Mouse (Mus musculus): ENCODE results near the gene Pi16. TPM values are rescaled to one million over a fixed set of nuclear protein-coding genes. Genes with fewer than 3 reads are reported as not detected.

Gene Pi16
- polyA plus RNA-seq, 1 experiment from 2014 or later = 2.4 TPM

- Histone ChIP-seq H3K36me3 (peaks cover 78% of the 10 kb centered on the region), H3K27ac (peak overlapping the region; percentile 72; the same call in 1 of the 2 replicates), H3K4me2 (no peak overlapping the region), H3K9me3 (no peaks in the 10 kb centered on the region), H3K4me3 (no peak overlapping the region), H3K9ac (no peak overlapping the region), H3K27me3 (no peaks in the 10 kb centered on the region), H3K4me1 (peaks cover 44% of the 10 kb centered on the region)
- ATAC-seq (ENCODE audit: borderline replicate concordance, extremely low read depth, low FRiP score, low TSS enrichment) = no peak
- WGBS = 87% methylated on average over 9 of the region's 9 CpGs
Measured at GRCm38 (mm10) chr17:29337979-29338823, 20.7 kb downstream of the Pi16 start.

DNA sequence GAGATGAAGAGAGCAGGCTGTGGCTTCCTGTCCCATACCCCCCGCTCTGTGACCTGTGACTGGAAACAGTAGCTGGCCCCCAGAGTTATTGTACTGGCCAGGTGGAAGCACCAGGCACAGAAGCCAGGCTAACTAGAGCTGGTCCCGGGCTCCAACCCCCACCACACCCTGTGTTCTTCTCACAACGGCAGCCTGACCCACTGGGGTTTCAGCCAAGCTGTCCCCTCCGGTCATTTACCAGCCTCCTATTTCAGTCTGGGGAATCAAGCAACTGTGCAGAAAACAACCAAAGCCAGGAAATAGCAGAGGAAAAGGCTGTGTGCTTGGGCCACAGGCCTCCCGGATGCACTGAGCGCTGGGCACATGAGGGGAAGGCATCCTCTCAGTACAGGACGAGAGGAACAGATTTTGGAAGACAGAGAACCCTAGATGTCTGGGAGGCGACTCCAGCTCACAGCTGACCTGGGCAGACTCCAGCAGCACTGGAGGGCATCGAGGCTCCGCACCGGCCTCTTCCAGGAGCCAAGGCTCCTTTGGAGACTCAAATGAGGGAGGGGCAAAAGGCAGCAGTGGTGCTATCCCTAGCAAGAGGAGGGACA is 21.8 kb downstream of the Pi16 start:
- peaks cover 52% of the 10 kb centered on the region for H3K4me1 ChIP-seq
- ATAC-seq (ENCODE audit: borderline replicate concordance, extremely low read depth, low FRiP score, low TSS enrichment) = no peak
- H3K4me3 ChIP-seq = no peak overlapping the region
- no peak overlapping the region for H3K4me2 ChIP-seq
- peaks cover 79% of the 10 kb centered on the region for H3K36me3 ChIP-seq
- WGBS = 77% methylated on average over 11 of the region's 11 CpGs
- H3K9me3 ChIP-seq = no peaks in the 10 kb centered on the region
- no peaks in the 10 kb centered on the region for H3K27me3 ChIP-seq
- peak overlapping the region; percentile 72 for H3K27ac ChIP-seq
- no peak overlapping the region for H3K9ac ChIP-seq

DNA sequence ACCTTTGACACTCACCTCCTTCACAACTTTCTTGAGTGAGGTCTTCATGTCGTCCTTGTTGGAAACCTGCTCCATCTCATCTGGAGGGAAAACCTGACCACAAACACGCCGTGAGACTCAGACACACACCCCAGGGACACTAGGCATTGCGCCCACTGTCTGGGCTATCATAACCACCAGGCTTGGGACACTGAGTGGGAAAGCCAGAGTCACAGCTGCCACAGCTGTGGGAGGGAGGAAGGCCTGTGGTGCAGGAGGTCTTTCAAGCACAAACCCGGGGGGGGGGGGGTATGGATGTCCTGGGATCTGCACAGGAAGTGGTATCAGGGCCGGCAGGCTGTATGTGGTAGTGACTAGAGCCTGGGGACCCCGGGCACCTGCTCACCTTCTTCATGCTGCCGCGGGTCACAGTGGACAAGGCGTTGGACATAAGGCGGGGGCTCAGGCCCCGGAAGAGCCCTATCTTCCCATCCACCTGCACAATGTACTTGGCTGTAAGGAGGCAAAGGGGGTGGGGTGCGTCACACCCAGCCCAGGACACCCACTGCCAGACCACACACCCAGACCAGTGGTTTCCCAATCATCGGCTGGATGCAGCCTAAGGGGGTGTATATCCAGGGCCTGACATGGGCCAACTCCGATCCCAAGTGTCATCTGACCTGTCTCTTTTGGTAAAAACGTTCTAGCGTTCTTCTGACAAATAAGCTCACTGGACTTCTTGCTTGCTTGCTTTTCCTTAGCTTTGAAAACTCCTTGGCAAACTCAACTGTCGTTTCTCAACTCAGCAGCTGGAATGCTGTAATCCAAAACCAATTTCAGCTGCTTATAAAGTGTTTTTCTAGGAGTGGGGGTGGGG is 23.2 kb downstream of the Pi16 start:
- H3K27ac ChIP-seq = peak overlapping the region; percentile 90
- H3K9ac ChIP-seq = no peak overlapping the region
- WGBS = 71% methylated on average over 18 of the region's 18 CpGs
- H3K4me3 ChIP-seq = no peak overlapping the region
- no peaks in the 10 kb centered on the region for H3K9me3 ChIP-seq
- H3K4me2 ChIP-seq = no peak overlapping the region
- peaks cover 70% of the 10 kb centered on the region for H3K36me3 ChIP-seq
- peaks cover 58% of the 10 kb centered on the region for H3K4me1 ChIP-seq
- no peaks in the 10 kb centered on the region for H3K27me3 ChIP-seq
- ATAC-seq (ENCODE audit: borderline replicate concordance, extremely low read depth, low FRiP score, low TSS enrichment) = no peak

DNA sequence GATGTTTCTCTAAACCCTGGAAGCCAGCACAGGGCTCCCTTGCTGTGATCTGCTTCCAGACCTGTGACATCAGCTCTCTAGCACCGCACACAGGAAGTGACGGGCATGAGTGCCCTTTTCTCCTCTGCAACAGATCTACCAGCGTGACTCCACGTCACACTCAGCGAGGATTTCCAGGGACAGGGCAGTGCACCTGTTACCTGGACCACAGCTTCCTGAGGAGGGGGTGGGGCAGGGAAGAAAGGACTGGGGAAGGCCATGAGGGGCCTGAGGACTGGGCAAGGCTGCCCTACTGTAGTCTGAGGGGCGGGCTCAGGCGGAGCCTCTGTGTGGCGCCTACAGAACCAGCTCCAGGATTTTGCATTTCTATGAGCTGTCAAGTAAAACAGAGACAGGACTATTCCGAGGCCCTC is 24.1 kb downstream of the Pi16 start:
- peaks cover 60% of the 10 kb centered on the region for H3K36me3 ChIP-seq
- H3K9me3 ChIP-seq = no peaks in the 10 kb centered on the region
- H3K4me1 ChIP-seq = peaks cover 67% of the 10 kb centered on the region
- no peak overlapping the region for H3K9ac ChIP-seq
- H3K27me3 ChIP-seq = no peaks in the 10 kb centered on the region
- 11% methylated on average over 9 of the region's 9 CpGs for WGBS
- no peak overlapping the region for H3K4me3 ChIP-seq
- ATAC-seq (ENCODE audit: borderline replicate concordance, extremely low read depth, low FRiP score, low TSS enrichment) = peak; percentile 11
- peak overlapping the region; percentile 90 for H3K27ac ChIP-seq
- peak overlapping the region; percentile 24; the same call in 1 of the 2 replicates for H3K4me2 ChIP-seq

DNA sequence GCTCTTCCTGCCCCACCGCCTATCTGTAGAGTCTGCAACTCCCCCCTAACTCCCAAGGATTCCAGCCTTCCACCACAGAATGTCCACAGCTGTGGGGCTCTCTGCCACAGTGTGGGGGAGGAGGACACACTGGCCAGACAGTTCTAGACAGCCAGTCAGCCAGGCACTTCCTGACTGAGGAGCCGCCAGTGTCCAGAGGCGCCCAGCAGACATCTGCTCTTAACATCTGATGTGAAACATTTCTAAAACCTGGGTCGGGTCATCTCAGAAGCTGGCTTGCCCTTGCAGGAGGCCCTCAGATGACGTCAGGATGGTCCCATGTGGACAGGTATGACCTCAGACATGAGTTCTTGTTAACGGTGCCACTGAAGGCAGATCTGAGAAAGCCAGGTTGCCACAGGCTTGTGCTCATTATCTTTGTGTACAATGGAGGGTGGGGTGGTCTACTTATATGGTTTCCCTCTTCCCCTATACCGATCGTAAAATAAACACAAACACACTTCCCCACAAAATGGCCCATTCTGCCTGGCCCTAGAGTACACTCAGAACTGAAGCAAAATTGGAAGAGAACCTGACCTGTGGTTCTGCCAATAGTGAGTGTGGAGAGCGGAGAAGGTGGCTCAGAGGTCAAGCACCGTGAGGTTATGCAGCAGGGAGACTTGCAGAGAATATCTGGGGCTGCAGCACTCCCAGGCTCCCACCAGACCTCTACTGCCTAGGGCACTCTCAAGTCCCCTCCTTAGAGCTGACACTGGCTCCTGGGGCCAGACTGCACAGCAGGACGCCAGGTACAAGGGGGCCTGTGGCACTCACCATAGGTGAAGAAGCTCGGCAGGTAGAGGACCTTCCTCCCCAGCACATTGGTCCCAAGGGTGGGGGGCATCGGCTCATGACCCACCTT is 24.8 kb downstream of the Pi16 start:
- 24% methylated on average over 13 of the region's 13 CpGs for WGBS
- H3K4me1 ChIP-seq = peaks cover 69% of the 10 kb centered on the region
- H3K4me2 ChIP-seq = peak overlapping the region; percentile 24; the same call in 1 of the 2 replicates
- ATAC-seq (ENCODE audit: borderline replicate concordance, extremely low read depth, low FRiP score, low TSS enrichment) = peak; percentile 86
- H3K4me3 ChIP-seq = no peak overlapping the region
- no peaks in the 10 kb centered on the region for H3K27me3 ChIP-seq
- no peaks in the 10 kb centered on the region for H3K9me3 ChIP-seq
- peak overlapping the region; percentile 90 for H3K27ac ChIP-seq
- H3K9ac ChIP-seq = no peak overlapping the region
- H3K36me3 ChIP-seq = peaks cover 53% of the 10 kb centered on the region

GRCm38 (mm10) chr17:29343241-29343640 is 25.8 kb downstream of the Pi16 start:
- Histone ChIP-seq H3K27ac (peak overlapping the region; percentile 90; the same call in 1 of the 2 replicates), H3K4me1 (peaks cover 72% of the 10 kb centered on the region), H3K36me3 (peaks cover 45% of the 10 kb centered on the region), H3K27me3 (no peaks in the 10 kb centered on the region), H3K9ac (no peak overlapping the region), H3K9me3 (no peaks in the 10 kb centered on the region), H3K4me2 (no peak overlapping the region), H3K4me3 (no peak overlapping the region)
- no peak for ATAC-seq (ENCODE audit: borderline replicate concordance, extremely low read depth, low FRiP score, low TSS enrichment)
- 82% methylated on average over 5 of the region's 5 CpGs for WGBS

GRCm38 (mm10) chr17:29345272-29345671 is 27.8 kb downstream of the Pi16 start:
- H3K36me3 ChIP-seq = peaks cover 25% of the 10 kb centered on the region
- H3K27me3 ChIP-seq = no peaks in the 10 kb centered on the region
- WGBS = 81% methylated on average over 12 of the region's 12 CpGs
- no peak overlapping the region for H3K9ac ChIP-seq
- no peak overlapping the region for H3K4me3 ChIP-seq
- H3K27ac ChIP-seq = no peak overlapping the region
- H3K4me2 ChIP-seq = peak overlapping the region; percentile 76; the same call in 1 of the 2 replicates
- H3K9me3 ChIP-seq = no peaks in the 10 kb centered on the region
- H3K4me1 ChIP-seq = peaks cover 59% of the 10 kb centered on the region
- ATAC-seq (ENCODE audit: borderline replicate concordance, extremely low read depth, low FRiP score, low TSS enrichment) = no peak

DNA sequence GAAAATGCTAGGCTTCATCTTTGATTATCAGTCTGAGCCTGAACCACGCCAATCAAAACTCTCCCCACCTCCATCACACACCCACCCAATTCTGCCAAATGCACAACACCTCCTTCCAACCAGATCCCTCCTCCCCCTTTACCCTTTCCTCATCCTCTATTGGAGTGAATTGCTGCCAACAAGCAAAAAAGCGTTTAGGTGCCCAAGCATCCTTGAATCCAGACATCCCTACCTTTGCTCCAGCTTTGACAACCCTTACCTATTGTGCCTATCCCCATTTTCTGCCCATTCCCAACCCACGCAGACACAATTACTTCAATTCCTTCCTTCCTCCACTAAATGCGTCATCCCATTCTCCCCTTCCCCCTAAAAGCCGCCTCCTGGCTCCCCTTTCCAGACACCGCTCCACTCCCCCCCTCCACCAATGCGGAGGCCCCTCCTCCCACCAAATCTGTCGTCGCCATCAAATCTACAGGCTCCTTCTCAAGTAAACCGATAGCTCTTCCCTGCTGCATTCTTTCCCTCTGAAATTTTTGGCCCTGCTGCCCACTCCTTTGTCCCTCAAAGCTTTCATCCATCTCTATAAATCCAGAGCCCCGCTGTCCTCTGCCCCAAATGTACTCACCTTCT is 29.1 kb downstream of the Pi16 start:
- Histone ChIP-seq H3K4me1 (peaks cover 46% of the 10 kb centered on the region), H3K9ac (peak overlapping the region; percentile 90), H3K36me3 (peaks cover 19% of the 10 kb centered on the region), H3K4me3 (peak overlapping the region; percentile 95), H3K4me2 (peak overlapping the region; percentile 76), H3K27me3 (no peaks in the 10 kb centered on the region), H3K9me3 (no peaks in the 10 kb centered on the region), H3K27ac (peak overlapping the region; percentile 97)
- 3% methylated on average over 11 of the region's 11 CpGs for WGBS
- no peak for ATAC-seq (ENCODE audit: borderline replicate concordance, extremely low read depth, low FRiP score, low TSS enrichment)

DNA sequence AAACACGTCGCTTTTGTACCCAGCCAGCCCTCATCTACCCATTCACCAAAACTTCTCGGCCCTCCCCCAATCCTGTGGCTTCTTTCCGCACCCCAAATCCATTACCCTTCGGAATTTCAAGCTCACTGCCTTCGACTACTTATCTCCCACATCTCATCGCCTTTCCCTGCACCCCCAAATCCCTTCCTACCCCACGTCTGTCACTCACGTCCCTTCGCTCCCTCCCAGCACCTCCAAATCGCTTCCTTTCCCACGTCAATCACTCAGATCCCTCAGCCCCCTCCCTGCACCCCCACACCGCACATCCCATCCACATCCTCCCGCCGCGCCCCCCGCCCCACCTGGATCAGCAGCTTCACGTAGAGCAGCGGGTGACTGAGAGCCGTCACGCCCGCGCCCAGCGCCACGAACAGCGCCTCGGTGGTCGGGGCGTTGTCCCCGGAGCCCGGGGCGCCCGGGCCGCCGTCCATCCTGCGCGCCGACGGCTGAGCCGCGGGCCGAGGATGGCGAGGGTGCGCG is 29.7 kb downstream of the Pi16 start:
- Histone ChIP-seq H3K4me1 (peaks cover 40% of the 10 kb centered on the region), H3K9me3 (no peaks in the 10 kb centered on the region), H3K4me2 (peak overlapping the region; percentile 76), H3K4me3 (peak overlapping the region; percentile 95), H3K27ac (peak overlapping the region; percentile 97), H3K9ac (peak overlapping the region; percentile 90), H3K27me3 (no peaks in the 10 kb centered on the region), H3K36me3 (peaks cover 19% of the 10 kb centered on the region)
- ATAC-seq (ENCODE audit: borderline replicate concordance, extremely low read depth, low FRiP score, low TSS enrichment) = peak; percentile 7
- 0% methylated on average over 33 of the region's 45 CpGs for WGBS

DNA sequence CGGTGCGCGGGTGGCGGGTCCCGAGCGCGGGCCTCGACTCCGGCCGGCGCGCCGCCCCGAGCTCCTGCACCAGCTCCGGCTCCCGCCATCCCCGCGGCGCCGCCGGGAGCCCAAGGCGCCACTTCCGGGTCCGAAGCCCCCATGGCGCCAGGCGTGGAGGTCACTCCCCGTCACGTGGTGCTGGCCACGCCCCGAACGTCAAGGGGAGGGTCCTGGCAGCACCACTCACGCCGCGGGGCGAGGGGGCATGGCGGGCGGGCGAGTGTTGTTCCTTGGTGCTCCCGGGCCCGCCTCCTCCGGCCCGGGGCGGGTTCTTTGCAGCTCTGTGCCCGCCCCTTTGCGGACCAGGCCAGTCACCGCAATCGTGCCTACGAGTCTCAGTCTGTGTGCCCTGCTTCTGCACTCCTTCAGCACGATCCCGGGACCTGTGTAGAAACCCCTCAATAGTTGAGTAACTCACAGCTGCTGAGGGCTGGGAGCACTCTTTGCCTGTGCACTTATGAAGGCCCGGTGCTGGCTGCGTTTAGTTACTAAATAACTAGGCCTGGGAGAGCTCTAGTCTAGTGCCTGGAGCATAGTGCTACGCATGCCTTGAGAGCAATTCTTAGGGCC is 30.3 kb downstream of the Pi16 start, which contains the start of gene Mtch1:
TSS of gene Mtch1 (minus strand) at position 290 of the 612 bp plus-strand sequence.
- Histone ChIP-seq H3K9me3 (no peaks in the 10 kb centered on the region), H3K36me3 (peaks cover 14% of the 10 kb centered on the region), H3K9ac (peak within 1 kb of the TSS; percentile 90), H3K4me2 (peak within 1 kb of the TSS; percentile 76), H3K4me1 (peaks cover 34% of the 10 kb centered on the region), H3K27ac (peak within 1 kb of the TSS; percentile 97), H3K27me3 (no peaks in the 10 kb centered on the region), H3K4me3 (peak within 1 kb of the TSS; percentile 95)
- peak; percentile 97 for ATAC-seq (ENCODE audit: borderline replicate concordance, extremely low read depth, low FRiP score, low TSS enrichment)
- under 1% methylated on average over 40 of the region's 53 CpGs for WGBS
